Mouse (Mus musculus): ENCODE measurements around the gene Vav2. TPM values are rescaled to one million over a fixed set of nuclear protein-coding genes. Genes with fewer than 3 reads are reported as not detected.
A peak's percentile ranks its signal among the peaks of the same experiment; 100 is the strongest.

Vav2 gene
- 10 to 100 TPM; 12.5 to 12.8 TPM for total RNA-seq (2021)

DNA sequence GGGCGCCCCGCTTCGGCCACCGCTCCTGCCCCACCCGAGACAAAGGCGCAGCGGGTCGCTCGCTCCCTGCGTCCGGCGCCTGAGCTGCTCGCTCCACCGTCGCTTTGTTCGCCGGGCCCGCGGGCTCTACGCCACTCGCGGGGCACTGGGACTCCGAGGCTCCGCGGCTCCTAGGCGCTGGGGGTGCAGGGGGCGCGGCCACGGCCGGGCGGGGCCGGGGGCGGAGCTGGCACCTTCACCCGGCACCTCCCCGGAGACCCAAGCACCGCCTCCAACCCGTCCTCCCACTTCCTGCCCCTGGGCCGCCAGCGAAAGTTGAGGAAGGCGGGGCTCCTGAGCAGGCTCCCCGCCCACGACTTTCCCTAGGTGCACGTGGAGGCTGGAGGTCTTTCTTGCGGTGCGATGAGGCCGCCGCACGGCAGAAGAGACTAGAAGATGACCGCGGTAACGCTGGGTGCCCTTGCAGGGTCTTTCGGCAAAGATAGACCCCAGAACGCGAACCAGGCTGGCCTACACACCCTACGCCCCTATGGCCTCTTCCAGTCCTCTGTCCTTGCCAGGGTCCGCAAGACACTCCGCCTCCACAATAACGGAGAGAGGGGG lies at the start of gene Vav2:
Gene Vav2, minus strand, starts transcription at position 179 of the 603 bp plus-strand sequence.
- peak; percentile 56 to 63 for DNase-seq (ENCODE audit: extremely low spot score in 1 of 2, low spot score in 1 of 2)

- DNase-seq (ENCODE audit: extremely low spot score in 1 of 2, low spot score in 1 of 2) = peak; percentile 77 to 78
Measured at GRCm38 (mm10) chr2:27475495-27476302, 48.9 kb upstream of the Vav2 start.

DNA sequence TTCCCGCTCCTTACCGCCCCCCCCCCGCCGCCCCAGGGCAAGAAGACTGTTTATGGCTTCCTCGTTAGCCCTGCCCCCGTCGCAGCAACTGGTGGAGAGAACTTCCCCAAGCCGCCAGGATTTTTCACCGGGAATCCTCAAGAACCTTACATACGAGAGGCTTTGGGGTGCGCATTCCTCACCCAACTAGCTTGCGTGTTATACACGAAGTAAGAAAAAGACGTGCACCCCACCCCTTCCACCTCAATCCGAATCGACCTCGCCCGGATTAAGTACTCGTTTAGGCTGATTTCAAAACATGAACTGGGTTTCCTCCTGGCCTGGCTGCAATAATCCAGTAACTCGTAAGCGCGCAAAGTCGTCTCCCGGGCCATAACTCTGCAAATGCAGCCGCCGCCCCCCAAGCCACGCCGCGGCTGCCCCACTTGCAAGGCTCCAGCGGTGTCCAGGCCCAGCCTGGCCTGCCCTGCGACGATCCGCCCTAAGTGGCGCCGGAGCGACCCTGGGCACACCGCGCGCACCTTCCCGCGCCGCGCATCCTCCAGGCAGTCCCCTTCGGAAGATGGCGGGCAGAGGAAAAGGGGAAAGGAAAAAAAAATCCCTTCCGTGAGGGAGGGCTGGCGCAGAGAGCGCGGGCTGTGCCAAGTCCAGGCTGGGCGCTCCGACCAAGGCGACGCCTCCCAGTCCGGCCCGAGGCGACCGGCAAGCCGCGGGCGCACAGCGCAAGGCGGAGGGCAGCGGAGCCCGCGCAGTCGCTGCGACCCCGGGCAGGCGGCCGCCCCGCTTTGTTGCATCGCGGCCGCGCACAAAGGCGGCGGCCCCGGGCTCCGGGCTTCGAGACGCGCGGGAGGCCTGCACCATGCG lies 48.0 kb upstream of the Vav2 start:
- no peak for DNase-seq (ENCODE audit: extremely low spot score in 1 of 2, low spot score in 1 of 2)

DNA sequence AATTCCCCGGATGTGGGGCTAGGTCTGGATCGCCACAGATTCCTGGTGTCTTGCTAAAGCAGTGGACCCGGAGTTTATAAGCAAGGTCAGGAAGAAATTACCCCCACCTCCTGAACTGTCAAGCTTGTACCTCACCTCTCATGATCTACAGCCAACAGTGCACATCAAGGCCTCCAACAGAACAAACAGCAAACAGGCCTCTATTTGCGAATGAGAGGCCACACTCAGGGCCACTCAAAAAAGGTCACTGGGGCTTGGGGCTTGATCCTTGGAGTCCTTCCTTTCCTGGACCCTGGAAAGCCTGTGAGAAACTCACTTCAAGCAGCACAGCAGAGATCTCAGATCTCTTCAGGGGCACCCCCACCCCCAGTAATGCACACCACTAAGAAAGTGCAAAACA lies 47.1 kb upstream of the Vav2 start:
- DNase-seq (ENCODE audit: extremely low spot score in 1 of 2, low spot score in 1 of 2) = no peak

GRCm38 (mm10) chr2:27473061-27473765 lies 46.4 kb upstream of the Vav2 start:
- DNase-seq (ENCODE audit: extremely low spot score in 1 of 2, low spot score in 1 of 2) = no peak

- DNase-seq (ENCODE audit: extremely low spot score in 1 of 2, low spot score in 1 of 2) = no peak
Measured at GRCm38 (mm10) chr2:27471170-27471584, 44.3 kb upstream of the Vav2 start.

DNA sequence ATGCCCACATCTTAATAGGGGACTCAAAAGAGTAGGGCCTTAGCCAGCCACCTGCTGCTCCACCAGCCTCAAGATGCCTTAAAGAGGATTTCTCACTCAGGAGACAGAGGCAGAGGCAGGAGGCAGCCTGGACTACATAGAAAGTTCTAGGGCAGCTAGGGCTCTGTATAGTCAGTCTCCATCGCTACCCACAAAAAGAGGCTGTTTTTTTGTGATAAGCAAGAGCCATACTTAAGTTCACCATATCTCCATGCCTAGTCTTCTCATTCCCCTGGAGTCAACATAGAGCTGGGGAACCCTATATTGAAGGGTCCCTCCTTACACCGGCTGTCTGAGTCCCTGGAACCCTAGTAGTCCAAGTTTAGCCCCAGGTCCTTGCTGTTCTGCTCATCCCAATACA lies 43.7 kb upstream of the Vav2 start:
- no peak for DNase-seq (ENCODE audit: extremely low spot score in 1 of 2, low spot score in 1 of 2)

- DNase-seq (ENCODE audit: extremely low spot score in 1 of 2, low spot score in 1 of 2) = no peak
Measured at GRCm38 (mm10) chr2:27469991-27470355, 43.1 kb upstream of the Vav2 start.

GRCm38 (mm10) chr2:27469292-27469990 lies 42.6 kb upstream of the Vav2 start:
- no peak for DNase-seq (ENCODE audit: extremely low spot score in 1 of 2, low spot score in 1 of 2)

DNA sequence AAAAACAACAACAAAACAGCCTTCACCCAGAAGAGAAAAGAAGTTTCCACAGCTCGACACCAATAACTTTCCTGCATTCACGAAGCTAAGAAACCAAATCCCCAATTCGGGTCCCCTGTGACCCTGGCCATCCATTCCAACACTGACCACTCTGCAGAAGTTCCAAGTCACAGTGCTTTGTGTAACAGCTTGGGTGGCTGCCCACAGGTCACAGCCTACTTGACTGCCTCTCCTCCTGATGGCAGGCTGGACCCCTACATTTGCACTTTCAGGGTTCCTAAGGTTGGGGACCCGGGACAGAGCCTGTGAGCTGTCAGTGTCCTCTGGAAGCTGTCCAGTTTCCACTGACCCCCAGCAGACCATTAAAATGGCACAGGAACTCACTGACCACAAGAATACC lies 36.1 kb upstream of the Vav2 start:
- DNase-seq (ENCODE audit: extremely low spot score in 1 of 2, low spot score in 1 of 2) = no peak

- DNase-seq (ENCODE audit: extremely low spot score in 1 of 2, low spot score in 1 of 2) = no peak
Measured at GRCm38 (mm10) chr2:27461881-27462660, 35.2 kb upstream of the Vav2 start.

- DNase-seq (ENCODE audit: extremely low spot score in 1 of 2, low spot score in 1 of 2) = no peak
Measured at GRCm38 (mm10) chr2:27460651-27461050, 33.8 kb upstream of the Vav2 start.

DNA sequence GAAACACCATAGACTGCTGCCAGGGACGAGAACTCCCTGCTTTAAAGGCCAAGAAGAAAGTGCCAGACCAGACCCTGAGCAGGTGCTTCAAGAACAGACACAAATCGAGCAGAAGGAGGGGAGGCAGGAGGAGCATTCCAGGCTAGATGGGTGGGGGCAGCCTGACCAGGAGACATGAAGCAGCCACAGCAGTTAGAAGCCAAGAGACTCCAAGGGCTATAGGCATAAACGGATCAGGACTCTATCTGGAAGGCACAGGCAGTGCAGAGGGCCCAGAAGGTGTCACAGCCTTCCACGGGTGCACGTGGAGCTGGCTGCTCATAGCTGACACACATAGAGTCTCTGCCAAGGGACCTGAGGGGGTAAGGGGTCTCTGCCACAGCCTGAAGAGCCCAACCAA lies 33.3 kb upstream of the Vav2 start:
- no peak for DNase-seq (ENCODE audit: extremely low spot score in 1 of 2, low spot score in 1 of 2)

DNA sequence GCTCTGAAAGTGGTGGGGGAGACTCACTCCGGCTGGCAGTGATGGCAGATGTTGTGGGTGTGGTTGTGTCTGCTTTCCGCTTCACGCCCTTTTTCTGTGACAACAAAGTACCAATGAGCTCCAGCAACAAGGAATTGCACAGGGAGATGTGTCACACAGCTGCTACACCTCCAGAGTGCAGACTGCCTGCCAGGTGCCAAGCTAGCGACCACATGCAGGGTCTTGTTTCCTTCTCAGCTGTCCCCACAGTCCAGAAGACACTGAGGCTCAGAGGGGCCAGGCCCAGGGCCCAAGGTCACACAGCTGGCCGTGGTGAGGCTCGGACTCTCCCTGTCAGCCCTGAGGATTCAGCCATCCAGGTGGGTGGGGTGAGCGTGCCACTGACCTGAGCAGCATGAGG lies 32.9 kb upstream of the Vav2 start:
- no peak for DNase-seq (ENCODE audit: extremely low spot score in 1 of 2, low spot score in 1 of 2)

DNA sequence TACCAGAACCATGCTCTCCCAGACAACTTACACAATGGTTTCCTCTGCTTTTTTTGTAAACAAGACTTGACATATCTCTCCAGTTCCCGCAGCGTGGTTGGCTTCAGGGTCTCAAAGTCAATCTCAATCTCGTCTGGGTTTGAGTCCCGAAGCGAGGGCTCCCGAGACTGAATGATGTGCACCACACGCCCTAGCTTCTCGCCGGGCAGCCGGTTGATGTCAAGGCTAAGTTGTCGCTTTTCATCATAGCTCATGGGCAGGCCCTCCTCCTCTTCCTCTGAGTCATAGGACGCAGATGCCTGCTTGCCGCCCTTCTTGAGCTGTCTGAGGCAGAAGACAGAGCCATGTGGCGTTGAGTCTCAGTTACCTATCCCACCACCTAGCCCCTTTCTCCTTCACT lies 23.4 kb upstream of the Vav2 start:
- no peak for DNase-seq (ENCODE audit: extremely low spot score in 1 of 2, low spot score in 1 of 2)

- no peak for DNase-seq (ENCODE audit: extremely low spot score in 1 of 2, low spot score in 1 of 2)
Measured at GRCm38 (mm10) chr2:27447782-27448181, 20.9 kb upstream of the Vav2 start.

DNA sequence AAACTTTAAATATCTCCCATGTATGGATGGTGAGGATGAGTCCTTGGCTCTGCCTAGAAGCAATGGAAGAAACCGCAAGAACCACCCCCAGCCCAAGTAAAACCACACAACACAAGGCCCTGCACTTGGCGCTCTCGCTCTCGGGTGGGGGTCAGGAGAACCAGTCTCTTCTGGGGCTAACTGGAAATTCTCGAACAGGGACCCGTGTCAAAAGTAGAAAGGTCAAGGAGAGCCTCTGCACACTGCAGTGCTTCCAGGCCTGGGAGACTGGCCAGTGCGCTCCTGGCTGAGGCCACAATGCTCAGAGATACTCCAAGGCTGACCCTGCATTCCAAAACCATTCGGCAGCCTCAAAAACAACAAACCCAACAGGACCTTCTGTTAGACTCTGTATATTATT lies 20.0 kb upstream of the Vav2 start:
- no peak for DNase-seq (ENCODE audit: extremely low spot score in 1 of 2, low spot score in 1 of 2)

GRCm38 (mm10) chr2:27445910-27446309 lies 19.1 kb upstream of the Vav2 start:
- DNase-seq (ENCODE audit: extremely low spot score in 1 of 2, low spot score in 1 of 2) = no peak

GRCm38 (mm10) chr2:27443450-27443708 lies 16.5 kb upstream of the Vav2 start:
- DNase-seq (ENCODE audit: extremely low spot score in 1 of 2, low spot score in 1 of 2) = no peak
